Mouse (Mus musculus) thymus, adult 2 months (tissue): ENCODE results near the gene Lingo1.

ENCODE experiments used
- CTCF ChIP-seq: fragments of 200-500 bp; IDR thresholded peaks from 2 replicates; pipeline ENCODE4 v1.5.1; 2012; ENCODE audit warnings: mild to moderate bottlenecking, control low read depth, low read length, moderate library complexity, borderline replicate concordance; ENCODE audit not compliant: control insufficient read depth, poor library complexity, insufficient read depth; ENCODE audit errors: extremely low read depth
- POLR2A ChIP-seq: fragments of 200-500 bp; IDR thresholded peaks from 2 replicates; pipeline ENCODE4 v1.6.1; 2012; ENCODE audit warnings: mild to moderate bottlenecking, low read length, control low read depth, moderate library complexity; ENCODE audit not compliant: control insufficient read depth, poor library complexity, insufficient read depth; ENCODE audit errors: extremely low read depth

DNA sequence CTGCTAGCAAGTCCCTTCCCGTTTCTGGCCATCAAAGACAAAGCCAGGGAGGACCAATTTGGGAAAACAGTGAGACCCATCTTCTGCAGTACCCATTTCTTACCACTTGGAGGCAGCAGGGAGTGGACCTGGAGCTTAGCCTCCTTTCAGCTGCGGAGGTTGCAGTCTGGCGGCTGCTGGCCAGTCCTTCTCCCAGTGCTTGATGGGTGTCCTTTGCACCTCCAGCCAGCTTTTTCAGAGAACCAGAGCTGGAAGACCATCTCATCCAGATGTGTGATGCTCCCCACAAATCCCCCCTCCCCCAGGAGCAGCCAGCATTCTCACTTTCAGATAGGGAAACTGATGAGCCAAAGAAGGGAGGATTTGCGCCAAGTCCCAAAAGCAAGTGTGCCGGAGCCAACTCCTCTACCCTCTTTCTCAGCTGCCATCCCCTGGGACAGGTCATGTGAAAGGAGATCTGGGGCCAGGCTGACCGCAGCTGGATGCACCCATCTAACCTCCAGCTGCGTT lies 47.5 kb upstream of the Lingo1 start:
- TF ChIP-seq CTCF, result peak; percentile 29; the same call in 1 of the 2 replicates
- TF ChIP-seq POLR2A, result no peak
